Comparison of ENCODE assay signal across 8 mouse cellular contexts in genomic region chr9:61997860-61998259, GRCm38 (mm10). TPM values are rescaled to one million over a fixed set of nuclear protein-coding genes. Genes with fewer than 3 reads are reported as not detected.
DNase-seq lines count a peak whose midpoint lies in the region; ATAC-seq and TF ChIP-seq lines count a peak whose summit lies in the region.

No protein-coding gene starts in this region.

- H3K27ac ChIP-seq in gastrocnemius, adult 2 months, result no peak overlapping the region
- no peak overlapping the region for H3K27ac ChIP-seq in embryonic facial prominence, embryonic 14.5 days (replicated peaks; ENCODE audit: low read depth, low read length)
- no peak overlapping the region for H3K27ac ChIP-seq in lung, postnatal 0 days (ENCODE audit: low read length)

- H3K4me2 ChIP-seq in embryonic facial prominence, embryonic 14.5 days (ENCODE audit: low read depth, low read length), result no peak overlapping the region
- no peak overlapping the region for H3K4me2 ChIP-seq in lung, postnatal 0 days (replicated peaks; ENCODE audit: low read depth, low read length)

- H3K36me3 ChIP-seq in embryonic facial prominence, embryonic 14.5 days (ENCODE audit: control insufficient read depth, insufficient read depth, low read length), result no peaks in the 10 kb centered on the region
- no peaks in the 10 kb centered on the region for H3K36me3 ChIP-seq in lung, postnatal 0 days (ENCODE audit: insufficient read depth, low read length)

- intact Hi-C loops in gastrocnemius, adult 2 months (cut with DNase I), result no loop called here

- 28% methylated on average over 6 of the region's 6 CpGs for WGBS in embryonic facial prominence, embryonic 14.5 days
- WGBS in lung, postnatal 0 days, result 11% methylated on average over 6 of the region's 6 CpGs

- no peak for TF ChIP-seq CTCF in gastrocnemius, adult 2 months (IDR thresholded peaks at IDR 0.05)
- TF ChIP-seq CTCF in lung, postnatal 0 days (IDR thresholded peaks at IDR 0.05), result no peak

- H3K9me3 ChIP-seq in embryonic facial prominence, embryonic 14.5 days (ENCODE audit: control insufficient read depth, low read length), result no peaks in the 10 kb centered on the region
- no peaks in the 10 kb centered on the region for H3K9me3 ChIP-seq in lung, postnatal 0 days (ENCODE audit: low read length)

- DNase-seq in gastrocnemius, adult 2 months, result peak; percentile 37
- no peak for DNase-seq in gastrocnemius, postnatal 25 days
- DNase-seq in ES-CJ7 (ENCODE audit: low read depth, low spot score), result peak; percentile 19
- peak; percentile 81 for DNase-seq in embryonic facial prominence, embryonic 14.5 days (ENCODE audit: low spot score)
- peak; percentile 85 for DNase-seq in lung, postnatal 0 days (ENCODE audit: low spot score)
- no peak for DNase-seq in neural tube, embryonic 10.5 days (ENCODE audit: extremely low spot score, low spot score)
- DNase-seq in spleen, adult 12 weeks (ENCODE audit: low spot score), result no peak

- H3K4me3 ChIP-seq in gastrocnemius, adult 2 months, result no peak overlapping the region
- H3K4me3 ChIP-seq in embryonic facial prominence, embryonic 14.5 days (ENCODE audit: low read depth, low read length), result no peak overlapping the region
- H3K4me3 ChIP-seq in lung, postnatal 0 days (ENCODE audit: low read depth, low read length), result no peak overlapping the region

- H3K4me1 ChIP-seq in embryonic facial prominence, embryonic 14.5 days (ENCODE audit: control insufficient read depth, insufficient read depth, low read length), result no peaks in the 10 kb centered on the region
- H3K4me1 ChIP-seq in lung, postnatal 0 days (ENCODE audit: insufficient read depth, low read depth, low read length), result no peaks in the 10 kb centered on the region

- TF ChIP-seq EP300 in lung, postnatal 0 days (IDR thresholded peaks at IDR 0.05), result peak; percentile 53

- ATAC-seq in embryonic facial prominence, embryonic 14.5 days (ENCODE audit: low read depth), result peak; percentile 41; the same call in 1 of the 2 replicates
- peak; percentile 46 for ATAC-seq in lung, postnatal 0 days
- ATAC-seq in megakaryocyte-erythroid progenitor cell, adult 5-6 weeks (replicated peaks; ENCODE audit: low FRiP score, low TSS enrichment, poor library complexity, severe bottlenecking), result no peak

- H3K27me3 ChIP-seq in embryonic facial prominence, embryonic 14.5 days (replicated peaks; ENCODE audit: control insufficient read depth, insufficient read depth, low read length), result no peaks in the 10 kb centered on the region
- no peaks in the 10 kb centered on the region for H3K27me3 ChIP-seq in lung, postnatal 0 days (replicated peaks; ENCODE audit: insufficient read depth, low read length)

- no peak overlapping the region for H3K9ac ChIP-seq in embryonic facial prominence, embryonic 14.5 days (ENCODE audit: low read depth, low read length)
- H3K9ac ChIP-seq in lung, postnatal 0 days (replicated peaks; ENCODE audit: low read depth), result no peak overlapping the region

RNA-seq across cellular contexts. Expression of gene Paqr5, which starts 28.8 kb away (rescaled TPM):
- total RNA-seq in gastrocnemius, adult 2 months (2021), result not detected
- total RNA-seq in gastrocnemius, postnatal 25 days (2021), result not detected
- 7.3 and 7.4 TPM in 2 replicates for polyA plus RNA-seq in embryonic facial prominence, embryonic 14.5 days (2014; fragmentation: Nextera tagmentation; extraction: Ambion mirVana)
- 8.7 and 10.5 TPM in 2 replicates for polyA plus RNA-seq in lung, postnatal 0 days (2015; fragmentation: Nextera tagmentation; extraction: Ambion mirVana)
- 1.5 TPM in 1 of 2 replicates, not detected in the other for total RNA-seq in megakaryocyte-erythroid progenitor cell, adult 5-6 weeks (2014; fragmentation: Nextera tagmentation)
- total RNA-seq in megakaryocyte-erythroid progenitor cell, adult 5-6 weeks (2017), result 0.65 TPM in 1 of 2 replicates, not detected in the other

RNA-seq across cellular contexts. Expression of gene Kif23, which starts 51.3 kb away (rescaled TPM):
- 1 to 10 TPM in 1 of 2 experiments, under 1 TPM in 1; 0.69 to 1.5 TPM for total RNA-seq in gastrocnemius, adult 2 months (2021)
- 1 to 10 TPM in 1 of 2 experiments, under 1 TPM in 1; 0.51 to 1.5 TPM for total RNA-seq in gastrocnemius, postnatal 25 days (2021)
- 93.0 and 98.3 TPM in 2 replicates for polyA plus RNA-seq in embryonic facial prominence, embryonic 14.5 days (2014; fragmentation: Nextera tagmentation; extraction: Ambion mirVana)
- 7.7 and 11.0 TPM in 2 replicates for polyA plus RNA-seq in lung, postnatal 0 days (2015; fragmentation: Nextera tagmentation; extraction: Ambion mirVana)
- total RNA-seq in megakaryocyte-erythroid progenitor cell, adult 5-6 weeks (2014; fragmentation: Nextera tagmentation), result 54.7 and 95.0 TPM in 2 replicates
- total RNA-seq in megakaryocyte-erythroid progenitor cell, adult 5-6 weeks (2017), result 59.4 and 67.3 TPM in 2 replicates

Comparison
In these comparisons a context has a peak if more than half of its experiments do, and no peak if none do; other contexts are left out.
1. DNase-seq: peak in gastrocnemius, adult 2 months (single experiment), ES-CJ7 (single experiment), embryonic facial prominence, embryonic 14.5 days (single experiment) and lung, postnatal 0 days (single experiment); none in gastrocnemius, postnatal 25 days (single experiment), neural tube, embryonic 10.5 days (single experiment) and spleen, adult 12 weeks (single experiment).
2. RNA of gene Kif23, which starts 51.3 kb away (total RNA-seq): 54.7 to 95.0 TPM in megakaryocyte-erythroid progenitor cell, adult 5-6 weeks; 0.69 to 1.5 TPM in gastrocnemius, adult 2 months and 0.51 to 1.5 TPM in gastrocnemius, postnatal 25 days; every median in the first group is over 10 times any median in the second.